Mouse (Mus musculus) cortical plate, adult 2 months (tissue): Measurements from ENCODE around the gene Wtap.
"Not testable (repeated sequence)": the region's sequence is repeated elsewhere in the genome, so short reads cannot be mapped to it uniquely, and the experiment has no call there.

Experiments used
- CTCF ChIP-seq: fragments of 200-500 bp; IDR thresholded peaks from 2 replicates; pipeline ENCODE4 v1.5.1; 2011; ENCODE audit warnings: mild to moderate bottlenecking, control low read depth, low read length; ENCODE audit not compliant: insufficient read depth; ENCODE audit errors: extremely low read depth
- POLR2A ChIP-seq: fragments of 200-500 bp; IDR thresholded peaks from 2 replicates; pipeline ENCODE4 v1.6.1; 2011; ENCODE audit warnings: mild to moderate bottlenecking, low read length, control low read depth; ENCODE audit not compliant: insufficient read depth; ENCODE audit errors: extremely low read depth

DNA sequence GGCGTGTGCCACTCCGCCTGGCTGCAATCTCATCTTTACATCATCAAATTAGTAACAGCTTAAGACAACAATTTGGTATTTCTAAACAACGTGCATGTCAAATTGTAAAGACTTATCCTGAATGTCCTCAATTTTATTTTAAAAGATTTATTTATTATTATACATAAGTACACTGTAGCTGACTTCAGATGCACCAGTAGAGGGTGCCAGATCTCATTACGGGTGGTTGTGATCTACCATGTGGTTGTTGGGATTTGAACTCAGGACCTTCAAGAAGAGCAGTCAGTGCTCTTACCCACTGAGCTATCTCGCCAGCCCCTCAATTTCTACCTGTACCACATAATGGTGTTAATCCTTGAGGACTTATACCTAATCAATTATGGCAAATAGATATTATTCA lies 8.3 kb upstream of the Wtap start:
- not testable (repeated sequence) for TF ChIP-seq CTCF, POLR2A
